Mouse (Mus musculus) neural tube, embryonic 13.5 days (tissue): ENCODE data around the gene Dnajc4. TPM values are rescaled to one million over a fixed set of nuclear protein-coding genes. Genes with fewer than 3 reads are reported as not detected.
A peak's percentile ranks its signal among the peaks of the same experiment; 100 is the strongest.

ENCODE experiments used
- ATAC-seq: fragments of 200-750 bp; cut with Nextera tagmentation; 2 replicates; pipeline ENCODE4 v1.8.0; 2017; ENCODE audit warnings: low read depth, mild to moderate bottlenecking, moderate TSS enrichment, moderate library complexity
- H3K27ac ChIP-seq: fragments of 300-500 bp; sonication (generic); replicated peaks from 2 replicates; pipeline ENCODE4 v1.5.1; 2015; ENCODE audit warnings: moderate library complexity, mild to moderate bottlenecking, inconsistent platforms
- H3K27me3 ChIP-seq: fragments of 300-500 bp; sonication (generic); 2 replicates; pipeline ENCODE4 v1.6.1; 2015; ENCODE audit warnings: mild to moderate bottlenecking, inconsistent platforms
- H3K36me3 ChIP-seq: fragments of 300-500 bp; sonication (generic); 2 replicates; pipeline ENCODE4 v1.6.1; 2015; ENCODE audit warnings: mild to moderate bottlenecking, inconsistent platforms
- H3K4me1 ChIP-seq: fragments of 300-500 bp; sonication (generic); replicated peaks from 2 replicates; pipeline ENCODE4 v1.6.1; 2015; ENCODE audit warnings: inconsistent platforms
- H3K4me2 ChIP-seq: fragments of 300-500 bp; sonication (generic); 2 replicates; pipeline ENCODE4 v1.6.1; 2015; ENCODE audit warnings: inconsistent platforms, mild to moderate bottlenecking, moderate library complexity
- H3K4me3 ChIP-seq: fragments of 300-500 bp; sonication (generic); 2 replicates; pipeline ENCODE4 v1.5.1; 2015; ENCODE audit warnings: mild to moderate bottlenecking, inconsistent platforms
- H3K9ac ChIP-seq: fragments of 300-500 bp; sonication (generic); 2 replicates; pipeline ENCODE4 v1.6.1; 2015; ENCODE audit warnings: moderate library complexity, mild to moderate bottlenecking, inconsistent platforms
- H3K9me3 ChIP-seq: fragments of 300-500 bp; sonication (generic); 2 replicates; pipeline ENCODE4 v1.6.1; 2016; ENCODE audit warnings: inconsistent platforms
- WGBS: fragments of 180-500 bp; shearing (Covaris S2); methylation state at CpG from one replicate; pipeline ENCODE4 v1.1.7; 2015; 5-methylcytosine and 5-hydroxymethylcytosine counted together
- polyA plus RNA-seq: library from polyadenylated mRNA; unstranded; fragments of >200 nt; fragmentation: Nextera tagmentation; extraction: Ambion mirVana; gene quantifications from 2 replicates; pipeline ENCODE4 v1.2.1, GENCODE M21; 2015

The Dnajc4 gene
- polyA plus RNA-seq, 1 experiment from 2014 or later: 23.0 TPM

GRCm38 (mm10) chr19:6979001-6979479 lies 13.3 kb downstream of the Dnajc4 start:
- ATAC-seq: no peak
- peak overlapping the region; percentile 94 for H3K27ac ChIP-seq
- peak overlapping the region; percentile 63 for H3K4me3 ChIP-seq
- H3K9ac ChIP-seq: peak overlapping the region; percentile 73
- 12% methylated on average over 11 of the region's 11 CpGs for WGBS
- peaks cover 37% of the 10 kb centered on the region for H3K36me3 ChIP-seq
- peak overlapping the region; percentile 92 for H3K4me2 ChIP-seq
- no peaks in the 10 kb centered on the region for H3K9me3 ChIP-seq
- no peaks in the 10 kb centered on the region for H3K27me3 ChIP-seq
- peaks cover 50% of the 10 kb centered on the region for H3K4me1 ChIP-seq

GRCm38 (mm10) chr19:6978639-6978974 lies 13.8 kb downstream of the Dnajc4 start:
- peak overlapping the region; percentile 73 for H3K9ac ChIP-seq
- H3K27ac ChIP-seq: peak overlapping the region; percentile 94
- peaks cover 33% of the 10 kb centered on the region for H3K36me3 ChIP-seq
- H3K4me3 ChIP-seq: peak overlapping the region; percentile 63
- WGBS: 58% methylated on average over 3 of the region's 3 CpGs
- no peaks in the 10 kb centered on the region for H3K9me3 ChIP-seq
- H3K4me2 ChIP-seq: peak overlapping the region; percentile 92
- H3K27me3 ChIP-seq: no peaks in the 10 kb centered on the region
- ATAC-seq: no peak
- H3K4me1 ChIP-seq: peaks cover 55% of the 10 kb centered on the region

GRCm38 (mm10) chr19:6977759-6978638 lies 14.4 kb downstream of the Dnajc4 start:
- H3K4me1 ChIP-seq: peaks cover 55% of the 10 kb centered on the region

GRCm38 (mm10) chr19:6975537-6976521 lies 16.5 kb downstream of the Dnajc4 start, which contains the start of gene Plcb3:
TSS of gene Plcb3 (minus strand) at chr19:6976470.
- H3K4me2 ChIP-seq: peak within 1 kb of the TSS; percentile 92
- 0% methylated on average over 16 of the region's 16 CpGs for WGBS
- H3K27ac ChIP-seq: peak within 1 kb of the TSS; percentile 96
- H3K4me1 ChIP-seq: peaks cover 60% of the 10 kb centered on the region
- peaks cover under 1% of the 10 kb centered on the region; the same call in 1 of the 2 replicates for H3K27me3 ChIP-seq
- no peaks in the 10 kb centered on the region for H3K9me3 ChIP-seq
- ATAC-seq: no peak
- peak within 1 kb of the TSS; percentile 69 for H3K4me3 ChIP-seq
- H3K36me3 ChIP-seq: peaks cover 19% of the 10 kb centered on the region
- H3K9ac ChIP-seq: peak within 1 kb of the TSS; percentile 89

More at GRCm38 (mm10) chr19:6977759-6978638, 14.4 kb downstream of the Dnajc4 start:
- no peak for ATAC-seq
- WGBS: 85% methylated on average over 13 of the region's 13 CpGs
- Histone ChIP-seq H3K36me3 (peaks cover 29% of the 10 kb centered on the region), H3K27ac (peak overlapping the region; percentile 94), H3K27me3 (no peaks in the 10 kb centered on the region), H3K4me3 (peak overlapping the region; percentile 63), H3K9ac (peak overlapping the region; percentile 73), H3K4me2 (peak overlapping the region; percentile 92), H3K9me3 (no peaks in the 10 kb centered on the region)

- Histone ChIP-seq H3K36me3 (peaks cover 19% of the 10 kb centered on the region), H3K9me3 (no peaks in the 10 kb centered on the region), H3K4me2 (peak within 1 kb of the TSS; percentile 92), H3K27ac (peak within 1 kb of the TSS; percentile 96), H3K4me3 (peak within 1 kb of the TSS; percentile 69), H3K27me3 (peaks cover 14% of the 10 kb centered on the region), H3K9ac (peak within 1 kb of the TSS; percentile 89), H3K4me1 (peaks cover 69% of the 10 kb centered on the region)
- ATAC-seq: peak; percentile 61
- WGBS: under 1% methylated on average over 63 of the region's 84 CpGs
Observed at GRCm38 (mm10) chr19:6974211-6975205, 17.9 kb downstream of the Dnajc4 start, which contains the start of gene Ppp1r14b. TSS of gene Ppp1r14b (plus strand) at chr19:6974968.

GRCm38 (mm10) chr19:6973581-6974190 lies 18.7 kb downstream of the Dnajc4 start:
- H3K27ac ChIP-seq: peak overlapping the region; percentile 96
- H3K9me3 ChIP-seq: no peaks in the 10 kb centered on the region
- H3K9ac ChIP-seq: peak overlapping the region; percentile 89
- peak overlapping the region; percentile 69 for H3K4me3 ChIP-seq
- H3K27me3 ChIP-seq: peaks cover 21% of the 10 kb centered on the region
- H3K36me3 ChIP-seq: peaks cover 19% of the 10 kb centered on the region
- peaks cover 68% of the 10 kb centered on the region for H3K4me1 ChIP-seq
- 37% methylated on average over 12 of the region's 12 CpGs for WGBS
- no peak for ATAC-seq
- peak overlapping the region; percentile 92 for H3K4me2 ChIP-seq

- Histone ChIP-seq H3K27ac (0 out of 2 replicates have a peak overlapping the region, but pooled peaks have one; percentile 3), H3K27me3 (peaks cover 27% of the 10 kb centered on the region), H3K4me1 (peaks cover 58% of the 10 kb centered on the region), H3K4me2 (no peak overlapping the region), H3K9ac (no peak overlapping the region), H3K9me3 (no peaks in the 10 kb centered on the region), H3K4me3 (no peak overlapping the region), H3K36me3 (peaks cover 6% of the 10 kb centered on the region)
- 78% methylated on average over 13 of the region's 13 CpGs for WGBS
- no peak for ATAC-seq
Observed at GRCm38 (mm10) chr19:6972247-6972917, 20.0 kb downstream of the Dnajc4 start.

GRCm38 (mm10) chr19:6971644-6972043 lies 20.7 kb downstream of the Dnajc4 start:
- no peak overlapping the region for H3K4me2 ChIP-seq
- 16% methylated on average over 6 of the region's 6 CpGs for WGBS
- no peak for ATAC-seq
- no peak overlapping the region for H3K4me3 ChIP-seq
- H3K9ac ChIP-seq: no peak overlapping the region
- H3K4me1 ChIP-seq: peaks cover 50% of the 10 kb centered on the region
- no peaks in the 10 kb centered on the region for H3K9me3 ChIP-seq
- 0 out of 2 replicates have a peak overlapping the region, but pooled peaks have one; percentile 3 for H3K27ac ChIP-seq
- H3K27me3 ChIP-seq: peaks cover 27% of the 10 kb centered on the region
- no peaks in the 10 kb centered on the region for H3K36me3 ChIP-seq

GRCm38 (mm10) chr19:6970460-6971085 lies 21.8 kb downstream of the Dnajc4 start:
- peak overlapping the region; percentile 44 for H3K4me3 ChIP-seq
- peak overlapping the region; percentile 54 for H3K4me2 ChIP-seq
- ATAC-seq: no peak
- H3K4me1 ChIP-seq: peaks cover 40% of the 10 kb centered on the region
- H3K9ac ChIP-seq: peak overlapping the region; percentile 69
- 12% methylated on average over 11 of the region's 11 CpGs for WGBS
- peak overlapping the region; percentile 73 for H3K27ac ChIP-seq
- peaks cover 27% of the 10 kb centered on the region for H3K27me3 ChIP-seq
- no peaks in the 10 kb centered on the region for H3K36me3 ChIP-seq
- H3K9me3 ChIP-seq: no peaks in the 10 kb centered on the region
